Mouse (Mus musculus): ENCODE results near the gene Ccdc117. TPM values are rescaled to one million over a fixed set of nuclear protein-coding genes. Genes with fewer than 3 reads are reported as not detected.

Gene Ccdc117
- polyA plus RNA-seq, 1 experiment from 2014 or later: 29.6 TPM

DNA sequence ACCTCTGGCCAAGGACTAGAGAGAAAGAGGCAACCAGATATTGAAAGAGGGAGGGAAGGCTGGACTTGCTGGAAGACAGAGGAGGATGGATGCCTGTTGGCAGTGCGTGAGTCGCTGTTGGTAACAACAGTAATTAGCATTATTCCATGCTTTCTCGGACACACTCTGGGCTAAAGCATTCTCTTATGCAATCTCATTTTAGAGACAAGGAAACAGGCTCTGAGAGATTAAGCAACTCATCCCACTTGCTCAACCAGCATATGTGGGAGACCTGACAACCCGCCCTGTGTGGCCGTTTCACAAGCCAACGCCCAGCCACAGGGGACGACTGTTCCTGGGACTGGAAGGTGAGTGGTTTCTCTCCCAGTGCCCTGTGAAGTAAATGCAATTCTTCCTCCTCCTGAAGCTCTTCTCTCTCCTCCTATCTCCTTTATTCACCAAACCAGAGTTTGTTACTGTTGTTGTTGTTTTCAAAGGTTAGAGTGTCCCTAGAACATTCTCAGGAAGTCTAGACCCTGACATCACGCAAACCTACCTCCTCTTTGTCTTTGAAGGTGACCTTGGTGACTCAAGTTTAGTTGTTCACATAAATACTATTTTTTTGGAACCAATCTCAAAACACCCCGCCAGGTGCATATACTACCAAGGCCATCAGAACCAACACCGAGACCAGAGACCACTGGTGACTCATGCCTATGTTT is 39.5 kb downstream of the Ccdc117 start:
- no peak overlapping the region for H3K9ac ChIP-seq
- H3K4me1 ChIP-seq: no peaks in the 10 kb centered on the region
- 90% methylated on average over 10 of the region's 10 CpGs for WGBS
- no peaks in the 10 kb centered on the region for H3K9me3 ChIP-seq
- H3K4me3 ChIP-seq: no peak overlapping the region
- no peak for ATAC-seq (ENCODE audit: insufficient number of reproducible peaks, insufficient read depth, low FRiP score, low TSS enrichment)
- no peak overlapping the region for H3K4me2 ChIP-seq (replicated peaks)
- H3K27ac ChIP-seq: no peak overlapping the region
- H3K36me3 ChIP-seq: no peaks in the 10 kb centered on the region
- no peaks in the 10 kb centered on the region for H3K27me3 ChIP-seq

DNA sequence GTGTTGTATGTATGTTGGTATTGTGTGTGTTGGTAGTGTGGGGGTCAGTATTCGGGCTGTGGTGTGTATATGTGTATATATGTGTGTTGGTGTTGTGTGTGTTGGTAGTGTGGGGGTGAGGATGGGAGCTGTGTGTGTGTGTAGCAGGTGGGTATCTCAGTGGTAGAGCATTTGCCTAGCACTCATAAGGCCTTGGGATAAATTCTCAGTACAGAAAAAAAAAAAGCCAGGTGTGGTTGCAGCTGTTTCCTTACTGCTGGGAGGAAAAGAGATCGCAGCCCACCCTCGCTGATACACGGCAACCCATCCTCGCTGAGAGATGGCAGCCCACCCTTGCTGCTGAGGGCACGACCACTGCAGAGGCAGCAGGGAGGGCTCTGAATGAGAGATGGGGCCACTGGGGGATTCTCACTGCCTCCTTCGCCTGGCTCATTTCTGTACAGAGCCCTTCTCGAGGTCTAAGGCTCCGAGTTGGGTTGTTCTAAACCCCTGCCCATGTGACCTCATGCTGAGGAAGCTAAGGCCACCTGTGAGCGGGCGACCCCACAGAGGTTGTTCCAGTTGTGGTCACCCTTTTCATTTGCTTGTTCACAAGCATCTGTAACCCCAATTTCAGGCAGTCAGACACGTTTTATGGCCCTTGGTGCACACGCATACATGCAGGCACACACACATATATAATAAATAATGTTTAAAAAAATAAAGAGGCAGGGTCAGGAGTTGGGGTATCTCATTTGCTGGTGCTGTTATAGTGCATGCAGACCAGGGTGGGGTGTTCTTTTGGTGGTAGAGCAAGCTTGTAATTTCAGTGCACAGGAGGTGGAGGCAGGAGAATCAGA is 40.9 kb downstream of the Ccdc117 start:
- no peaks in the 10 kb centered on the region for H3K4me1 ChIP-seq
- no peak overlapping the region for H3K9ac ChIP-seq
- no peak overlapping the region for H3K4me2 ChIP-seq (replicated peaks)
- H3K4me3 ChIP-seq: no peak overlapping the region
- no peaks in the 10 kb centered on the region for H3K36me3 ChIP-seq
- no peaks in the 10 kb centered on the region for H3K9me3 ChIP-seq
- ATAC-seq (ENCODE audit: insufficient number of reproducible peaks, insufficient read depth, low FRiP score, low TSS enrichment): no peak
- no peaks in the 10 kb centered on the region for H3K27me3 ChIP-seq
- H3K27ac ChIP-seq: no peak overlapping the region
- 74% methylated on average over 13 of the region's 13 CpGs for WGBS

DNA sequence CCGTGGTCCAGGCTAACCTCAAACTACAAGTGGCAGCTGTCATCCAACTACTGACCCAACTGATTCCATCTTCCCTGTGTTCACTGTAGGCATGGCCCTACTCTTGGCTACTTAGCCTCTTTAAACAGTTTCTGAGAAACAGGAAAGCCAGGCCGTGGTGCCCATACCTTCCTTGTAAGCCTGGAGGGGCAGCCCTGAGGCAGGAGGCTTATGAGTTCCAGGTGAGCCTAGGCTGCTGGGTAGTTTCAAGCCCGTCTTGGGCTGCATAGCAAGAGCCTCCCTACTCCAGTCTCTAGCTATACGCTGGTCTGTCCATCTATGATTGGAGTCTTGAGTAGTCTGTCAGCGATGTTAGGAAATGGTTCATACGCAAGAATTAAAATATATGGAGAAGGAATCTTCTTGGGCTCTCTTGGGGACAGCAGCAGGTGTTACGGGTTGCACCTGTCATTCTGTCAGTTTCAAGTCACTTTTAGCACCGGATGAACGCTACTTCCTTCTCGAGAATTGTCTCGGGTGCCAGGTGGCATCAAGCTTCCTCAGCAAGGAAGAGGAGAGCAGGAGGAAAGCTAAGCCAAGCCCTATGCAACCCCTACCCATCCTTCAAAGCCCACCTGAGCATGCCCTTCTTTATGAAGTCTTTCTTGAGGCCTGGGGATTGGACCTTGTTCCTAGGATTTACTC is 41.9 kb downstream of the Ccdc117 start:
- no peaks in the 10 kb centered on the region for H3K27me3 ChIP-seq
- H3K36me3 ChIP-seq: no peaks in the 10 kb centered on the region
- no peak overlapping the region for H3K4me3 ChIP-seq
- no peak overlapping the region for H3K9ac ChIP-seq
- no peaks in the 10 kb centered on the region for H3K4me1 ChIP-seq
- 81% methylated on average over 11 of the region's 11 CpGs for WGBS
- no peak for ATAC-seq (ENCODE audit: insufficient number of reproducible peaks, insufficient read depth, low FRiP score, low TSS enrichment)
- H3K27ac ChIP-seq: no peak overlapping the region
- H3K4me2 ChIP-seq (replicated peaks): no peak overlapping the region
- no peaks in the 10 kb centered on the region for H3K9me3 ChIP-seq

DNA sequence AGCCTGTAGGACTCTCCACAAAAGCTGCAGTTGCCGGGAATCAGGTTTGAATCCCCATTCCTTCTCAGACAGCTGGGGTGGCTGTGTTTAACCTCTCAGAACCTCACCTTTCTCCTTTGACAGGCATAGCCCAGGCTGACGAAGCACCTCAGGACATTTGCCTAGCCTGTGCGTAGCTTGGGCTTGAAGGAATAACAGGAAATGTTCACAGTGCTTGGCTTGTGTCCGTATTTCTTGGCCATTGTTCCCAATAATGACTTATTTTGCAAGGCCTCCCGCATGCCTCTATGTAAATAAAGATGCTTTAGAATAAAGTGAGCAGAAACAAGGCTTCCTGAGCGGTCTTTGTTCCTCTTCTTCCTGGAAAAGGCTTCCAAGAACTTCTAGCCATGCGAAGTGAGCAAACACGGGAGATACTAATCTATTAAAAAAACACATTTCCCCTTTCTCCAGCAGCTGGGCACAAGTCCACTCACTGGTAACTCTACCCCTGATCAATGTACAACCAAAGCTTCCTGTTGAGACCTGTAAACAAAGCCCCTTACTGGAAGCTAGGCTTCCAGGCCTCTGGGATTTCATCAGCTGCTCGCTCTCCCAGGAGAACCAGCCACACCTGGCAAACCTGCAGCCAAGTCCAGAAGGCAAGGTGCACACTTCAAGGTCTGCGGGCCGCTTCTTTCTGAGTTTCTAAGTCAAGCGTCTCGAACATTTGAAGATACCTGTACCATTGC is 42.9 kb downstream of the Ccdc117 start:
- no peaks in the 10 kb centered on the region for H3K36me3 ChIP-seq
- no peak overlapping the region for H3K4me3 ChIP-seq
- H3K27me3 ChIP-seq: no peaks in the 10 kb centered on the region
- WGBS: 69% methylated on average over 13 of the region's 13 CpGs
- H3K9ac ChIP-seq: no peak overlapping the region
- no peak overlapping the region for H3K27ac ChIP-seq
- no peak for ATAC-seq (ENCODE audit: insufficient number of reproducible peaks, insufficient read depth, low FRiP score, low TSS enrichment)
- H3K4me1 ChIP-seq: no peaks in the 10 kb centered on the region
- no peak overlapping the region for H3K4me2 ChIP-seq (replicated peaks)
- H3K9me3 ChIP-seq: no peaks in the 10 kb centered on the region

DNA sequence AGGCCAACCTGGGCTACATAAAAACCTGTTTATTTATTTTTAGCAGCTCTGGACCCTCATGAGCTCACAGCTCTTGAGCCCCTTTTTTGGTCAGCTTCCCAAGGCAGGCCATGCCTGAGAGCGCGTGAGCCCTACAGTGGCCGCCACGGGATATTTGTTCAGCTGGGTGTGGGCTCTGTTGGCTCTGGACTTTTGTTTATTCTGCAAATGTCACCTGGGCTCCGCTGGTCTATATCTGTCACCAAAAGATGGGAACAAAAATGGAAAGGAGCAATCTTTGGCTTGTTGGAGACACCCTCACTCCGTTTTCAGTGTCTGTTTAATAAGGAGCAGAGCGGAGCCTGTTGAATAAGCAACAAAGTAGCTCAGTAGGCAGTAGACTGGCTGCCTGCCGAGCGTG is 43.6 kb downstream of the Ccdc117 start:
- Histone ChIP-seq H3K36me3 (no peaks in the 10 kb centered on the region), H3K4me1 (no peaks in the 10 kb centered on the region), H3K27me3 (no peaks in the 10 kb centered on the region), H3K4me2 (replicated peaks) (no peak overlapping the region), H3K9ac (no peak overlapping the region), H3K4me3 (no peak overlapping the region), H3K9me3 (no peaks in the 10 kb centered on the region), H3K27ac (no peak overlapping the region)
- no peak for ATAC-seq (ENCODE audit: insufficient number of reproducible peaks, insufficient read depth, low FRiP score, low TSS enrichment)
- WGBS: 71% methylated on average over 9 of the region's 9 CpGs

DNA sequence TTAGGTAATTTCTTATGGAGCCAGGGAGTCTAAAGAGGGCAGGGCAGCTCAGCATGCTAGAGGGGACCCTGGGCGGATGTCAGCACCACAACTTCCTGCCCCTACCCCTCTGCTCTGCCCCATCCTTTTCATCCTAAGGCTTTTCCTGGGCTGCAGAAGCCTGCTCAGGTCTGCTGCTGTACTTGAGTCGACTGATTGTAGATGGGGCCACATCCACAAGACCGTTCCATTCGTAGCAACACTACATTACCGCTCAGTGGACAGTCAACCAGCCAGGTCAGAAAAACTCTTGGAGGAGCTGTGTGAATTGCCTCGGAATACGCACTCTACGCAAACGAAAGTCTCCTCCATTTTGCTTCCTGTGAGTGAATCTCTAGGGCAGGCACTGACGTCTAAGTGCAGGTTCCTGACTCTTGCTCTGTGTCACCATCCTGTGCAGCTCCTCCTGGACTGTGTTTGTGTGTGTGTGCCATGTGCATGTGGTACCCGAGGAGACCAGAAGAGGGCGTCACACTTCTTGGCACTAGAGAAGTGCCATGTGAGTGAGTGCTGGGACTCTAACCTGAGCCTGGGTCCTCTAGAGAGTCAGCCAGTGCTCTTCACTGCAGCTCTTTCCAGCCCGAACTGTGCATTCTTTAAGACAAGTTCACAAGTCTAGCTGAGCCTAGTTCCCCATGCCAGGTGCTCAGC is 45.3 kb downstream of the Ccdc117 start:
- no peak for ATAC-seq (ENCODE audit: insufficient number of reproducible peaks, insufficient read depth, low FRiP score, low TSS enrichment)
- WGBS: 95% methylated on average over 13 of the region's 13 CpGs
- H3K9ac ChIP-seq: no peak overlapping the region

DNA sequence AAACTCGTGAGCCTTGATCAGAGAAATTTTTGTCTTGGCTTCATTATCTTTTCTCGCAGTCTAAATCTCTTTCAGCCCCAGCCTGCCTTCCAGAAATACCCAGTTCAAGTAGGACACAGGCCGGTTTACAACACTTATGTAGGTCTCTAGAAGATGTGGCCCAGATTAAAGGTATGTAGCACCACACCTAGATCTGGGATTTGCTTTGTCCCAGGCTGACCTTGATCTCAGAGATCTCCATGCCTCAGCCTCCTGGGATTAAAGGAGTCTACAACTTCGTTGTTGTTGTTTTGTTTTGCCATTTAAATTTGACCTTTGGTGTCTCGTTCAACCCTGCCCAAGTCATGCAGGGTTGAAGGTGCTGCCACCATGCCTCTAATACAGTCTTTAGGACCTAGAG is 46.1 kb downstream of the Ccdc117 start:
- Histone ChIP-seq H3K36me3 (no peaks in the 10 kb centered on the region), H3K9ac (no peak overlapping the region), H3K27me3 (no peaks in the 10 kb centered on the region), H3K4me3 (no peak overlapping the region), H3K4me2 (replicated peaks) (no peak overlapping the region), H3K27ac (no peak overlapping the region), H3K9me3 (no peaks in the 10 kb centered on the region), H3K4me1 (no peaks in the 10 kb centered on the region)
- 82% methylated on average over 5 of the region's 5 CpGs for WGBS
- no peak for ATAC-seq (ENCODE audit: insufficient number of reproducible peaks, insufficient read depth, low FRiP score, low TSS enrichment)

More for the DNA sequence above, 45.3 kb downstream of the Ccdc117 start:
- Histone ChIP-seq H3K9me3 (no peaks in the 10 kb centered on the region), H3K4me3 (no peak overlapping the region), H3K27ac (no peak overlapping the region), H3K36me3 (no peaks in the 10 kb centered on the region), H3K27me3 (no peaks in the 10 kb centered on the region), H3K4me1 (no peaks in the 10 kb centered on the region), H3K4me2 (replicated peaks) (no peak overlapping the region)

DNA sequence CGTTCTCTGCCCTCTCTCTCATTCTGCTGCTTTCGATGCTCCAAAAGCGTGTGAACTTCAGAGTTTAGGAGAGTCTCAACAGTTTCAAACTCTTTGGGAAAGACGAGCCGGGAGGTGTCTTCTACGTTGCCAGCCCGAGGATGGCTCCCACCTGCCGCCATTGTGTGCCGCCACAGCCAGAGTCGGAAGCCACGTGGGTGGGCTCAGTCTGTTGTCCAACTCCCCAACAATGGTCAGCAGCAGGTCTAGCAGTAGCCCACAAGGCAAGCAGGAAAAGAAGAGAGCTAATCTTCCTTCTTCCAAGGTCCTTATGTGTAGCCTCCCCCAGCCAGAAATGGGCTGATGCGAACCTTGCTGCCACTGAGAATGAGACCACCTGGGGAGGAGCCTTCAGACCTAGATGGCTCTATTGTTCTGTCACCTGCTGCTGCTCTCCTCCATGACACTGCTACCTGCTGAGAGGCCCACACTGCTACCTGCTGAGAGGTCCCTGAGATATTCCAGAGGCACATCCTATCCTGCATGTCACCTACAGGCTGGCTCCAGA is 46.6 kb downstream of the Ccdc117 start:
- H3K27me3 ChIP-seq: no peaks in the 10 kb centered on the region
- H3K4me2 ChIP-seq (replicated peaks): no peak overlapping the region
- H3K4me1 ChIP-seq: no peaks in the 10 kb centered on the region
- no peak overlapping the region for H3K27ac ChIP-seq
- no peak overlapping the region for H3K9ac ChIP-seq
- WGBS: 75% methylated on average over 12 of the region's 12 CpGs
- H3K36me3 ChIP-seq: no peaks in the 10 kb centered on the region
- H3K4me3 ChIP-seq: no peak overlapping the region
- no peaks in the 10 kb centered on the region for H3K9me3 ChIP-seq
- ATAC-seq (ENCODE audit: insufficient number of reproducible peaks, insufficient read depth, low FRiP score, low TSS enrichment): no peak

DNA sequence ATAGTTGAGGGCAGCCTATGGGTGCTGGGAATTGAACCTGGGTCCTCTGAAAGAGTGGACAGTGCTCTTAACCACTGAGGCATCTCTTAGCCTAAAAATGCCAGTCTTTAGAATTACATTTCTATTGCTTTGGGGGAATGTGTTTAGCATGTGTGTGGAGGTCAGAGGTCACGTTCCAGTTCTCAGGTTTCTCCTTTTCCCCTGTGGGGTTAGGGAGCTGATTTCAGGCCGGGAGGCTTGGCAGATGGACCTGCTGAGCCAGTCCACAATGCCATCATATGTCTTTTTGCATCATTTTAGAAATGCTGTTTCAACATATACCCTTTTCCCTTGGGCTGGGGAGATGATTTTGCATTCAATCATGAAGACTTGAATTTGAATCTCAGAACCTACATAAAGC is 48.1 kb downstream of the Ccdc117 start:
- 23% methylated on average over 2 of the region's 2 CpGs for WGBS
- Histone ChIP-seq H3K4me3 (no peak overlapping the region), H3K9ac (no peak overlapping the region), H3K4me2 (replicated peaks) (no peak overlapping the region), H3K27ac (no peak overlapping the region), H3K4me1 (no peaks in the 10 kb centered on the region), H3K36me3 (no peaks in the 10 kb centered on the region), H3K27me3 (no peaks in the 10 kb centered on the region), H3K9me3 (no peaks in the 10 kb centered on the region)
- ATAC-seq (ENCODE audit: insufficient number of reproducible peaks, insufficient read depth, low FRiP score, low TSS enrichment): no peak

DNA sequence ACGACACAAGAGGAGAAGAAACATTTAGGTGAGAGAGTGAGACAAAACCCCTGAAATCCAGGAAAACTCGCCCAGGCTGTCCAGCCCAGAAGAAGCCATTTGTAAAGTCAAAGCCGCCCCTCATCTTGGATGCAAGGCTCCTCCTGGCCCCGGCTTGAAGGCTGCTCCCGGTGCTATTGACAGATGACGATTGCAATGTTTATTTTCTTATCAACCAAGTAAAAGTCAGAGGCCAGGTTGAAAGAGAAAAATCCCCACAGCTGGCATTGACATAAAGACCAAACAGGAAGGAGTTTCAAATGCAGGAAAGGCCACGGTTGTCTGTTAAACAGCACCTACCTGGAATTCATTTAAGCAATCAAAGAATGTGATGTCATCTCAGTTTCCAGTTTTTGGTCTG is 50.1 kb downstream of the Ccdc117 start:
- H3K9me3 ChIP-seq: no peaks in the 10 kb centered on the region
- WGBS: 51% methylated on average over 7 of the region's 7 CpGs
- H3K36me3 ChIP-seq: no peaks in the 10 kb centered on the region
- no peak overlapping the region for H3K4me3 ChIP-seq
- H3K4me2 ChIP-seq (replicated peaks): no peak overlapping the region
- no peaks in the 10 kb centered on the region for H3K4me1 ChIP-seq
- no peak overlapping the region for H3K27ac ChIP-seq
- no peak overlapping the region for H3K9ac ChIP-seq
- no peaks in the 10 kb centered on the region for H3K27me3 ChIP-seq
- no peak for ATAC-seq (ENCODE audit: insufficient number of reproducible peaks, insufficient read depth, low FRiP score, low TSS enrichment)
